Mouse (Mus musculus) Patski (cell line): ENCODE measurements at regions not wholly inside any gene's neighbourhood (a gene's known extent, or its start where the extent isn't known, plus 50 kb on each side); places are given as distances from the start of the nearest gene placed in this dataset.
A peak's percentile ranks its signal among the peaks of the same experiment; 100 is the strongest.

ENCODE experiments used
- ATAC-seq: fragments of 100-300 bp; one replicate; pipeline ENCODE4 v1.8.0; 2021
- CTCF ChIA-PET: fragments of 350-600 bp; sonication (Branson Sonifier 250); formaldehyde crosslinking; loops from one replicate; lab custom pipeline; 2022; ENCODE audit warnings: inconsistent platforms; lab: Charles Lee
- POLR2A ChIA-PET: fragments of 350-600 bp; sonication (Branson Sonifier 250); formaldehyde crosslinking; loops from one replicate; lab custom pipeline; 2022; ENCODE audit warnings: antibody characterized with exemption, inconsistent platforms; lab: Charles Lee
- DNase-seq: peaks from one replicate; pipeline ENCODE4 v3.0.0-alpha.2; 2011; ENCODE audit warnings: low read depth, low spot score
- H3K27me3 ChIP-seq: fragments of 371-371 bp; one replicate; pipeline ENCODE4 v1.5.1; 2021
- CTCF ChIP-seq: fragments of 100-300 bp; IDR thresholded peaks from one replicate; pipeline ENCODE4 v1.5.1; 2021
- in situ Hi-C: fragments of 300-500 bp; cut with MboI; formaldehyde crosslinking; loops from 3 replicates; pipeline ENCODE4 v1.11.1; 2018; ENCODE audit warnings: low pct_unique_long_range_greater_than_20kb, mixed read lengths

- TF ChIP-seq CTCF = no peak
- H3K27me3 ChIP-seq = no peaks in the 10 kb centered on the region
- DNase-seq (no peak), ATAC-seq (no peak)
- ChIA-PET POLR2A (no interaction called here), CTCF (interaction anchor here (2.4 kb wide), 1 partner anchor 79 kb away, joined by 9 read pairs; the partner anchor contains the start of gene Smad3)
- in situ Hi-C loops = no loop called here
Measured at GRCm38 (mm10) chr9:63836036-63836435, 78.2 kb upstream of the Smad3 start.

GRCm38 (mm10) chr9:63834416-63834815, 76.6 kb upstream of the Smad3 start:
- H3K27me3 ChIP-seq = no peaks in the 10 kb centered on the region
- DNase-seq = no peak
- no peak for ATAC-seq
- in situ Hi-C loops = no loop called here
- CTCF ChIA-PET = no interaction called here
- POLR2A ChIA-PET = no interaction called here
- TF ChIP-seq CTCF = no peak

GRCm38 (mm10) chr9:63818163-63818562, 60.4 kb upstream of the Smad3 start:
- no peak for TF ChIP-seq CTCF
- POLR2A ChIA-PET = interaction anchor here (1.7 kb wide), 1 partner anchor 61 kb away, joined by 4 read pairs; the partner anchor contains the start of gene Smad3
- CTCF ChIA-PET = interaction anchor here (1.2 kb wide), 1 partner anchor 19 kb away, joined by 3 read pairs; no protein-coding TSS in a partner anchor
- DNase-seq = no peak
- in situ Hi-C loops = no loop called here
- no peak for ATAC-seq
- no peaks in the 10 kb centered on the region for H3K27me3 ChIP-seq

- ATAC-seq (no peak), DNase-seq (no peak)
- CTCF ChIA-PET = no interaction called here
- peak; percentile 63 for TF ChIP-seq CTCF
- in situ Hi-C loops = no loop called here
- POLR2A ChIA-PET = interaction anchor here (1.7 kb wide), 1 partner anchor 59 kb away, joined by 4 read pairs; the partner anchor contains the start of gene Smad3
- no peaks in the 10 kb centered on the region for H3K27me3 ChIP-seq
Measured at GRCm38 (mm10) chr9:63816540-63816939, 58.7 kb upstream of the Smad3 start.

GRCm38 (mm10) chr9:63809901-63810587, 52.2 kb upstream of the Smad3 start:
- no peak for ATAC-seq

More at GRCm38 (mm10) chr9:63809901-63810587, 52.2 kb upstream of the Smad3 start:
- in situ Hi-C loops = no loop called here
- no peaks in the 10 kb centered on the region for H3K27me3 ChIP-seq
- ChIA-PET POLR2A (no interaction called here), CTCF (no interaction called here)
- TF ChIP-seq CTCF = no peak
- no peak for DNase-seq
